Mouse (Mus musculus) adrenal gland, adult 2 months (tissue): ENCODE data around the gene Cygb. TPM values are rescaled to one million over a fixed set of nuclear protein-coding genes. Genes with fewer than 3 reads are reported as not detected.

ENCODE experiments used
- DNase-seq: peaks from one replicate; pipeline ENCODE4 v3.0.0; 2021
- long read RNA-seq: library from polyadenylated mRNA; stranded (forward); transcript quantifications from one replicate; pipeline ENCODE4 v2.0.0, GENCODE M21; 2021
- polyA plus RNA-seq: library from polyadenylated mRNA; depleted of rRNA; stranded (reverse); fragments of >200 nt; gene quantifications from 2 replicates; pipeline ENCODE4 v1.2.3, GENCODE M21; 2012; rRNA removed
- total RNA-seq, 2 experiments: library from RNA; stranded (reverse); gene quantifications; 2 replicates each; pipeline ENCODE4 v1.2.3; 2021

Gene Cygb
- total RNA-seq, result 10 to 100 TPM; 24.8 to 46.8 TPM
- 54.3 and 62.4 TPM in 2 replicates for polyA plus RNA-seq
- long read RNA-seq, transcript Cygb-201 (4 exons, 2,331 nt), result major isoform, 41 of 54 reads
- long read RNA-seq, partial matches to known transcripts, result 1 of 54 reads
- long read RNA-seq, other reads (novel, unspliced or antisense), result 12 of 54 reads

- DNase-seq, result peak; percentile 61
Observed at GRCm38 (mm10) chr11:116654255-116654821, at the start of gene Cygb. TSS of gene Cygb (minus strand) at chr11:116654313.

GRCm38 (mm10) chr11:116701377-116701841 lies 47.3 kb upstream of the Cygb start:
- no peak for DNase-seq

DNA sequence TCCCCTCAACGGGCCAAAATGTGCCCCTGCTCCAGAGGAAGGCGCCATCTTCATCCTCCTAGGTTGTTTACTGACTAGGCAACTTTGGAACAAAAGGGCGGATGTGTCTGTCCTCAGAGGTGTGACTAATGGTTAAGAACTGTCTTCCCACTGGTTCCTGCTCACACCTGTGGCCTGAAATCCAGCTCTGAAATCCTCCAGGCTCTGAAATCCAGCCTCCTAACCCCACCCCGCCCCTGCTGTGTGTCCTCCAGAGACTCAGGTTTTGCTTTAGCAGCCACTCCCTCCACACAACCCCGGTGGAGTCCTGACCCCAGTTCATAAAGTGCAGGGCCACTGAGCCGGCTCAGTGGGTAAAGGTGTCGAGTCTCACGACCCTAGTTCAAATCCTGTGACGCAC lies 43.4 kb upstream of the Cygb start:
- DNase-seq, result no peak

- no peak for DNase-seq
Observed at GRCm38 (mm10) chr11:116696426-116696825, 42.3 kb upstream of the Cygb start.

DNA sequence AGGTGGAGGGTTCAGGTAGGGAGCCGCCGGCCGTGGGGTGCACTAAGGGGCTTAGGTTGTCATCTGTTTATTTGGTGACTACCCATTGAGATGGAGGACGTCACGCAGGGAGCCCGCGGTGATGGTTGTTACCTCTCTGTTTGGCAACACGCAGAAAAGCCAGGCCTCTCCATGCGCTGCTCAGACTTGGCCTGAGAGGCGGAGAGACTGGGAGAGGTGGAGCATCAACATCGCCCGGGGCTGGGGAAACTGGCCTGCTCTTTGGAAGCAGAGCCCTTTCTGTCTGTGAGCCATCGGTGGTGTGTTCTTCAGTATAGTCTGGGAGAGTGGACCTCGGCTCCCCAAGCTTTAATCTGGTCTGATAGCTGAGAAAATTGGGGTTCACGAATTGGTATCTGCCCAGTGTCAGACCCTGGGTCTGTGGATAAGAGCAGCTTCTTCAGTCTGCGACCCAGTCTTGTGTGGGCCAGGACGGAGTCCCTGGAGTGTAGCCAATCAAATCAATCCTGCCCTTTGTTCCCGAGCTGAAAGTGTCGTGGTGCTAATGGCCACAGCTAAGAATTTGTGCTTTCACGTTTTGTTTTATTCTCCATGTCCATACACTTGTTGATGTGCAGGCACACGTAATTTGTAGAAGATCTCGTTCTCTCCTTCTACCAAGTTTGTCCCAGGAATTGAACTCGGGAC lies 41.2 kb upstream of the Cygb start:
- no peak for DNase-seq

DNA sequence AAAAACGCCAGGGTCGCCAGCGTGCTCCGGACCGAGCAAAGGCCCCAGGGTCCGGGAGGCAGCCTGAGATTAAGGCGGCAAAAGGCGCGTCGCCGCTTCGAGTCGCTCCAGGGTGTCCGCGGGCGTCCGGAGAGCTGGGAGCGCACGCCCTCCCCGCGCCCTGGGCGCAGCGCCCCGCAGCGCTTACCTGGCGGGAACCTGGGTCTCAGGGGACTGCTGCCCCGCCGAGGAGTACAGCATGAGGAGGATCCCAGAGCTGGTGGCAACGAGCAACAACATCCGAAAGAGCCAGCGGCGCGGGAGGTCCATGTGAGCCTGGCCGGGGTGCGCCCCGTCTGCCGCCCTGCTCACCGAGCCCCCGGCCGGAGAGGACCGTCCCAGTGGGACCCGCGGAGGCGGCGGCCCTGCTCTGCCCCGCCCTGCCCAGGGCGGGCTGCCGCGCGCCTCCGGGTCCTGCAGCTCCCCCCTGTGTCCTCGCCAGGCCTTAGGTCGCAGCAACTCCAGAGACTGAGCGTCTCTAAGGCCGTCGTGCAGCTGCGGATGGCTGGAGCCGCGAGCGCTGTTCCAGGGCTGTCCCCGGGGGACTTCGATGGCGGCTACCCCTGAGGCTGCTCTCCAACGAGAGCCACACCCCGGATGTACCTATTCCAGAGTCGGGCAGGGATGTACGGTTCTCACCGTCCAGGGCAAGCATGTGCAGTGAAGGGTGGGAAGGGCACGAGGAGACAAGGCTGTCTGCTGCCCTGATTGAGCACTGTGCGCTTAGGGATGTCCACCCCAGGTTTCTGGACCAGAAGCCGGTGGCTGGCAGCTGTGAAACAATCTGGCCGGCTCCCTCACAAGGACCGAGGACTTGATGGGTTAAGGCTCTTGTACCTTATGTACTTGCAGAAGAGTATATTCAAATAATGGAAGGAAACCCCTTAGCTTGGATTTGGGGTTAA lies 40.4 kb upstream of the Cygb start:
- DNase-seq, result peak; percentile 71

DNA sequence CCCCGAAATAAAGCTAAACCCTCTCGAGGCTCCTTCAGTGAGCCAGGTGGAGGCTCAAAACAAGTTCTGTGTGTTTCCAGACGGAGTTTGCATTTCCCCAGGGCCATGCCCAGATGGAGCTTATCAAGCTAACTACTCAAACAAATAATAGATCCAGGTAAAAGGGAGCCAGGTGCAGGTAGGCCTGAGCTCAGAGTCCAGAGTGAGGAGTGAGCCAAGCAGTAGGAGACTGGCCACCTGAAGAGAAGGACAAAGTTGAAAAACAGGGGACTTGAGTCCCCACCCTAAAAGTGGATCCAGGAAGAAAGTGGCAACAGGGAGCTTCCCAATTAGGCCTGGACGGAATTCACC lies 39.8 kb upstream of the Cygb start:
- no peak for DNase-seq

- no peak for DNase-seq
Observed at GRCm38 (mm10) chr11:116690701-116691575, 36.8 kb upstream of the Cygb start.

GRCm38 (mm10) chr11:116689622-116690021 lies 35.5 kb upstream of the Cygb start:
- DNase-seq, result no peak

DNA sequence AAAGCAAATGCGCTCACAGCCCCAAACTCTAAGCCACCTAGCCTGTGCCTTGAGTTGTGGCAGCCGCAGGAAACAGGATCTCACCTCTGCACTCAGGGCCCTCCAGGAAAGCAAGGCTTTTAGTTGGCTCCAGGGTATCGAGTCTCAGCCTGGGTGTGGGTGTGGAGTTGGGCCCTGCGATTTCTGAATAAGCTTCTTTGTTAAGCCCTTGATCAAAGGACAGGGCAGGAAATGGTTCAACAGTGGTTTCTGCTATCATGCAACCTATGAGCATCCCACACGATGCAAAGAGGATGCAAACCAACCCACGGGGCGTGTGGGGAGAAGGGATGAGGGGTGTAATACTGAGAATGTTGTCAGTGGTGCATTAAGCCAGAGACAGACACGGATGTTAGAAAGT lies 33.8 kb upstream of the Cygb start:
- DNase-seq, result no peak

- no peak for DNase-seq
Observed at GRCm38 (mm10) chr11:116685729-116686128, 31.6 kb upstream of the Cygb start.

- DNase-seq, result no peak
Observed at GRCm38 (mm10) chr11:116683777-116684176, 29.7 kb upstream of the Cygb start.

DNA sequence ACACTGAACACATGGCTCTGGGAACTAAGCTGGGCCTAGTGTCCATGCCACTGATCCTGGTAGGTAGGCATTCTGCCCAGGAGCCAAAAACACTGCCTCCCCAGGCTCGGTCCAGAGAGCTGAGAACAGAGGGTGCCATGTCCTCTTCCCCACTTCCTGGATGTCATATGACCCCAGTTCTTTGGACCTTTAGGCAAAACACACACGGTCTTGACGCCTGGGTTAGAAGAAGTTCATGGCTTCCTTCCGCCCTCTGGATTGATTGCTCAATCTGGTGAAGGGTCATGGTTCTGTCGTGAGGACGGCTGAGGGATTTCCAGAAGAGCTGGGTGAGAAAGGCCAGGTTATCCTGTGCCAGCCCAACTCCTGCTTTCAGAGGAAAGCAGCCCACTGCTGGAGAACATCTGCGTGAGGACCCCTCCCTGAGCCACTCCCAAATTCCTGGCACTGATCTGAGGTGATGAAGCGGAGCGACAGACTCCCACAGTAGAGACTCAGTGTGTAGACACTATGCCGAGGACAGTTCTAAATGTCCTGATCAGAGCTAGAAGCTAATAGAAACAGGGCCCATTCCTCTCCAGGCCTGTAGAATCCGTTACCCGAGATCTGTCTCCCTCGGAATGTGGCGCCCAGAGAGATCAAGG lies 28.5 kb upstream of the Cygb start:
- peak; percentile 74 for DNase-seq

DNA sequence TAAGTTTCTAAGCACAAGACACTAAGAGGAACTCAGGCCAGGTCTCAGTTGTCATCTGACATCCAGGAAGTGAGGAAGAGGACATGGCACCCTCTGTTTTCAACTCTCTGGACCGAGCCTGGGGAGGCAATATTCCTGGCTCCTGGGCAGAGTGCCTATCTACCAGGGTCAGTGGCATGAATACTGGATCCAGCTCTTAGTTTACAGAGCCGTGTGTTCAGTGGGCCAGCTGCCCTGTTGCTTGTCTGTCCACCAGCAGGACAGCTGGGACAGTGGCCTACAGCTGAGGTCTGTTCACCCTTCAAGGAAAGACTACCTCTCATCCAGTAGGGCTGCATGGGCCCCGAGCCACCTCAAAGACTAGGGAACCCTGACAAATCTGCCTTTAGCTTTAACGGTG lies 27.0 kb upstream of the Cygb start:
- no peak for DNase-seq

DNA sequence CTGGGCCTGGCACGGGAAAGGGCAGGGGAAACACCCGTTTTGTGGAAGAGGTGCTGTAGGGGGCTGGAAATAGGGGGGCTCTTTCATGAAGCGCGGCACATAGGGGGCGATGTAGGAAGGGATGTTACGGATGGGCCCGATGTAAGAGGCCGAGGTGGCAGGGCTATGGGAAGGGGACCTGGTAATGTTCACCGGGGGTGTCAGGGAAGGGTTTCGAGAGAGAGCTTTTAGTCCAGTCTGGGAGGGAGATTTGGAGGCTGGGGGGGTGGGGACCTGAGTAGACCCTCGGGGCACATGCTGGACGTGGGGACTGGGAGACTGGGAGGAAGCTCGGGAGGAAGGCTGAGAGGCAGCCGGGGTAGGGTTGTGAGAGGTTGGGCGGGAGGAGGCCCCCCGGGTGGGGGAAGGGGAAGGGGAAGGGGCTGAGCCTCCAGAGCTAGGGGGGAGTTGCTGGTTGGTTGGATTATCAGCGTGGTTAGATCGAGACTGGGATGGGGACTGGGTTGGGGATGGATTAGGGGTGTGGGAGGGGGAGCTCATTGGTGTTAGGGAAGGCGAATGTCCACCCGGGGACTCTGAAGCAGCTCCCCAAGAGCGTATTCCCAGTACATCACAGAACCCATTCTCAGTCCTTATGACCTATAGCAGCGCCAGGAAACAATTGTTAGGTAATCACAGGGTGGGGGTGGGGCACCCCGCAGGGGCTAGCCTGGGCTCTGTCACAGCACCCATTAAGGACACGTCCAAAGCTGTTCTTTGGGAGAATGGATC lies 26.4 kb upstream of the Cygb start:
- DNase-seq, result no peak

DNA sequence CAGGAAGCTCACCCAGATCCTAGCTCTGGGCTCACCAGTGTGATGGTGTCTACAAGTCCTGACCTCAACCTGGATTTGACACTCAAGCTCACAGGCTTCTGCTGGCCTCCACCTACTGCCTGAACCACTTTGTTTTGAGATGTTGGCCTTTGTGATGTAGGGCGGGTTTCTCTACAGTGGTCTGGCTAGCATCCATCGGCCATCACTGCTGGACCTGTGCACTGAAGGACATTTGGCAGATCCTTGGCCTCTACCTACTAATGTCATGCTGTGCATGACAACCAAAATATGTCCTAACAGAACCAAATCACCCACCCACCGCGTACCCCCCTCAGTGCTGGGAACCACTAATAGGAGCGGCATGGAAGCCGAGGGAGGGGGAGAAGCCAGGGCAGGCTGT lies 25.0 kb upstream of the Cygb start:
- no peak for DNase-seq

DNA sequence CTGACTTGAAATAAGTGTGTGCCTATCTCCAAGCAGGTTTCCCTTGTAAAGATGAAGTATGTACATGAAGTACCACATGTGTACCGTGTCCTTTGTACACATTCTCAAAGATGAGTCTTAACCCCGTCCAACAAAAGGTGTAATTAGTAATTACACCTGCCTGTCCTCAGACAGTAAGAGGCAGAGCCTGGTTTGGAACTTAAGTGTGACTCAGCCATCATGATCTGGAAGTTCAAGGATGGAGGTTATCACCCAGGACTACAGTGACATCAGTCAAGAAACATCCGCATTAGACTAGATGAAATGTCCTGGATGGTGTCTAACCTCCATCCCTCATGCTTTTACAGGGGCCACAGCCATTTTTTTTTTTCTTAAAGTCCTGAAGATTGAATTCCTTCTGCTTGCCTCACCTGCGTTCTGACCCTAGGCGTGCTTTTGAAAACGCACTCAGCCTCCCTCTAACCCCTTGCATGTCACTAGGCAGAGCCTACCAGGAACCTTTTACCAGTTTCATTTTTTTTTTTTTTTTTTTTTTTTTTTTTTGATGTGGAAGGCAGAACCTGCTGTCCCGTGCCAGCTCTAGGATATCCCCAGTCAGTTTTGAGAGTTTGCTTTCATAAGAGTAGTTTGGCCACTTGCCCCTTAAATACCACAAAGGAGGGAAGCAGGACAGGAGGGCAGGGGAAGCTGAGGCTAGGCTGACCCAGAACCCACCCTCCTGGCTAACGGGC lies 23.8 kb upstream of the Cygb start:
- peak; percentile 62 for DNase-seq

DNA sequence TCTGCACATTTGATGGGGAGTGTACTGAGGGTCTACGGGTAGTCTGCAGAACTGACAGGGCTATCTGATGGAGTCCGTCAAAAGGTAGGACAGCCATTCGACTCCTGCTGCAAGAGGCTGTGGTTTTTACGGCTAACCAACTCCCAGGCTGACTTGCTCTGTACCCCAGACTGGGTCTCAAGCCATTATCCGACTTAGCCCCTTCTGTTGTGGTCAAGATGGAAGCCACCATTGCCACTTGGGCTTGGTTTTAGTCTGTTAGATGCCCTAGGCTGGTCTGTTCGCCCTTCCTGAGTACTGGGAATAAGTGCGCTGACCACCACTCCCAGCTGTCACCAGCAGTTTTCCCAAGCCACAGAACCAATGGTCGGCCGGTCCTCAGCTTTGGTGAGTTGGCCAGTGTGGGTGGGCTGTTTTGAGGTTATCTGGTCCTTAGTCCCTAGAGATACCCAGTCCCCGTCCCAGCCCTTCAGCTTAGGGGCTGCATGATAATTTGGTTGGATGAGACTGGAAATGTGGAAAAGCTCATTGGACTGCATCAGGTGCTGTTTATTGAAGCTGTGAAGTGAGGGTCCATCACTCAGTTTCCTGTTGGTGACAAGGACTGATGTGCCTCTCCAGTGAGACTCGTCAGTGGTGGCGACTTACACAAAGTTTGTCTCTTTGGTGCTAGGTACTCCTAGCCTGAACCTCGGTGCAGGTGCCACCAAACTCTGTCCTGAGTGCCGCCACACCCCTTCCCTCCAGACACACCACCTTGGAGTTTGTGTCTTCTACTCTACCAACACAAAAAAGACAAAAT lies 22.3 kb upstream of the Cygb start:
- DNase-seq, result no peak

DNA sequence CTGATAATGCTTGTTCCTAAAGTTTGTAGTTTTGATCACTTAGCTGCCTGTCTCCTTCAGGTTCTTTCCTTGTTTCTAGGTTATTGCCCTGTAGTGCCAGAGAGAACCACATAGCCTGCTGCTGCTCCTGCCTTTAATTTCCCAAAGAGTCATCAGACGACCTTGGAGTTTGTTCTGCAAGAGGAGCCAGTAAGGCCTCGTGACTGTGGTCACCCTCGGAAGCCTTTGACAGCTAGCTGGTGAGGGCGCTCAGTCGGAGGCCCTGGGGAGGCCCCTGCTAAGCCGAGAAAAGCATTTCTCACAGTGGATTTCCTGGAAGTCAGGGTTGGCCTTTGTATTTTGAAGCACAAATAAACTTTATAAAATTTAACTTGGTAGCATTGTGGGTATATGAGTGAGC lies 21.3 kb upstream of the Cygb start:
- DNase-seq, result peak; percentile 86
